Mouse (Mus musculus) heart, adult 2 months (tissue): Measurements from ENCODE around the gene Rrp7a.
A peak's percentile ranks its signal among the peaks of the same experiment; 100 is the strongest.

Source experiments
- CTCF ChIP-seq: fragments of 200-600 bp; IDR thresholded peaks from 2 replicates; pipeline ENCODE4 v1.8.1; 2022; ENCODE audit warnings: antibody characterized with exemption, mild to moderate bottlenecking, moderate library complexity
- EP300 ChIP-seq: fragments of 200-500 bp; IDR thresholded peaks from 2 replicates; pipeline ENCODE4 v1.6.1; 2011; ENCODE audit warnings: low read depth, low read length, control low read depth; ENCODE audit not compliant: insufficient read depth
- POLR2A ChIP-seq: fragments of 200-500 bp; IDR thresholded peaks from 2 replicates; pipeline ENCODE4 v1.6.1; 2011; ENCODE audit warnings: mild to moderate bottlenecking, low read depth, low read length, control low read depth; ENCODE audit not compliant: insufficient read depth

DNA sequence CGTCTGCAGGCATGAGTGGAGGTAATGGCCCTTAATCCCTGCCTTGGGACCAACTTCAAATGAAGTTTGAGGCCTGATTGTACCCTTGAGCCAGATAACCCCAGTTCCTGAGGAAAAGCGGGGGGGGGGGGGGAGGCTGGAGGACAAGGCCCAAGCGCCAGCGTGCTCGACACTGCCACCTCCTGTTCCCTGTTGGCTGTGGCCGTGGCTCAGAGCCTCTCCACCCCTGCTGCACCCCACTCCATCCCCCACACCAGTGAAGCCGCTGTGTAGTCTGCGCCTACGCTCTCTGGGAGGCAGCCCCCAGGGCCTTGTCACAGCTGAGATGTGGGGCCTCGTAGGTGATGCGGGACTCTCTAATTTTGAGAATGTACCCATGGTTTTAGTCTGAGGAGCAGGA lies 9.7 kb downstream of the Rrp7a start:
- TF ChIP-seq POLR2A (no peak), EP300 (0 out of 2 replicates have a peak, but pooled peaks have one; percentile 10), CTCF (peak; percentile 74)
